Comparison of ENCODE assay signal across 9 mouse cellular contexts in the genomic region with DNA sequence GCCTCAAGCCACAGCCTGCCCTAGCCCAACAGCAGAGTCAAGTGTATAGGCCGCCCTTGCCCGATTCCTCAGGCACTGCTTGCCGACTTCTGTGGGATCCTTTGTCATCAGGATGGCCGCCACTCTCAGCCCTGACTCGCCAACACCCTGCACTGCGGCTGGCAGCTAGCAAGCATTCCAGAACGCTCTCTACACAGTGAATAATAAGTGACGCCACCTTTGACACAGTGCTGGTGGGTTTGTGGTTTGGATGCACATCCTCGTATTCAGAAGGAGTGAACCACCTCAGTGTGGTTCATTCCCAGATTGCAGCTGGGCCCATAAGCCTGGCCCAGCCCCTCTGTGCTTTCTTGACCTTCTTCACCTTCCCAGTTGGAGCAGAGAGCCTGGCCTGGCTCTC. TPM values are rescaled to one million over a fixed set of nuclear protein-coding genes. Genes with fewer than 3 reads are reported as not detected.
DNase-seq lines count a peak whose midpoint lies in the region.
"Had no signal": no experiment of that assay in that cellular context is flagged by ENCODE, and none has a peak within 500 bp of the region (broad histone marks: within the 10 kb centered on the region; RNA-seq: fewer than 3 reads in every experiment).

No protein-coding gene starts in this region.

- no peaks in the 10 kb centered on the region for H3K27me3 ChIP-seq in limb, embryonic 10.5 days (ENCODE audit: low read depth, poor library complexity, severe bottlenecking)

- 0 out of 2 replicates have a peak overlapping the region, but pooled peaks have one; percentile 31 for H3K27ac ChIP-seq in limb, embryonic 10.5 days

- H3K4me1 ChIP-seq in limb, embryonic 10.5 days, result peaks cover 96% of the 10 kb centered on the region

- no peaks in the 10 kb centered on the region for H3K9me3 ChIP-seq in limb, embryonic 10.5 days (replicated peaks)

- H3K36me3 ChIP-seq in limb, embryonic 10.5 days, result peaks cover 30% of the 10 kb centered on the region

- no peak overlapping the region for H3K4me3 ChIP-seq in limb, embryonic 10.5 days

- DNase-seq in cerebellum, adult 11 months, result peak; percentile 19
- no peak for DNase-seq in cerebellum, adult 8-10 months
- DNase-seq in thymus, postnatal 14 days, result peak; percentile 42
- DNase-seq in thymus, postnatal 10 days (ENCODE audit: low spot score in 2 of 2), result no peak
- DNase-seq in limb, embryonic 10.5 days (ENCODE audit: low spot score), result no peak
- DNase-seq in embryo, embryonic 10 days (ENCODE audit: low spot score), result no peak
- DNase-seq in right cerebral cortex, postnatal 14 days, result no peak
- no peak for DNase-seq in right cerebral cortex, postnatal 10 days (ENCODE audit: low spot score in 2 of 2)
- DNase-seq: right cerebral cortex, adult 18-20 months had no signal

- whole genome bisulfite sequencing in limb, embryonic 10.5 days, result 87% methylated on average over 9 of the region's 9 CpGs

RNA-seq across cellular contexts. Expression of a gene that starts 17.1 kb away (rescaled TPM):
- polyA plus RNA-seq in limb, embryonic 10.5 days (2016; fragmentation: Nextera tagmentation; extraction: Ambion mirVana), result 43.8 and 55.5 TPM in 2 replicates

Comparison
In these comparisons a context has a peak if more than half of its experiments do, and no peak if none do; other contexts are left out.
1. DNase-seq: peak in cerebellum, adult 11 months (single experiment) and thymus, postnatal 14 days (single experiment); none in cerebellum, adult 8-10 months (single experiment), thymus, postnatal 10 days (0 of 2), limb, embryonic 10.5 days (single experiment), embryo, embryonic 10 days (single experiment), right cerebral cortex, postnatal 14 days (single experiment) and right cerebral cortex, postnatal 10 days (0 of 2).